Mouse (Mus musculus): ENCODE results near the gene Clcn7.
"Not testable (repeated sequence)": the region's sequence is repeated elsewhere in the genome, so short reads cannot be mapped to it uniquely, and the experiment has no call there.

The Clcn7 gene

DNA sequence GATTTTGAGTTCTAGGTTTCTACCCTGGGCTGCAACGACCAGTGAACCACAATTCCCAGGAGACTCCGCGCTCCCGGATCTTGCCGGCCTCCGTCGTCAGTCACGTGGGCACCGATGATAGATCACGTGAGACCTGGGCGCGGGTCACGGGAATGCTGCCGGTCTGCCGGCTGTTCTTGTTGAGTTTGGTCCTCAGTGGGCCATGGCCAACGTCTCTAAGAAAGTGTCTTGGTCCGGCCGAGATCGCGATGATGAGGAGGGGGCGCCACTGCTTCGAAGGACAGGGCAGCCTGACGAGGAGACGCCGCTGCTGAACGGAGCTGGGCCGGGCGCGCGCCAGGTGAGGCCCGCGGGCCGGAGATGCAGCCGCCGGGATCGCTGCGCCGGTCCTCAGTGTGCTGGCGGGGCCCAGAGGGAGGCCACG, at the start of gene Clcn7:
Gene Clcn7 (plus strand): TSS at position 117 of the 424 bp plus-strand sequence.
- DNase-seq (ENCODE audit: low read depth), result peak; percentile 79

DNA sequence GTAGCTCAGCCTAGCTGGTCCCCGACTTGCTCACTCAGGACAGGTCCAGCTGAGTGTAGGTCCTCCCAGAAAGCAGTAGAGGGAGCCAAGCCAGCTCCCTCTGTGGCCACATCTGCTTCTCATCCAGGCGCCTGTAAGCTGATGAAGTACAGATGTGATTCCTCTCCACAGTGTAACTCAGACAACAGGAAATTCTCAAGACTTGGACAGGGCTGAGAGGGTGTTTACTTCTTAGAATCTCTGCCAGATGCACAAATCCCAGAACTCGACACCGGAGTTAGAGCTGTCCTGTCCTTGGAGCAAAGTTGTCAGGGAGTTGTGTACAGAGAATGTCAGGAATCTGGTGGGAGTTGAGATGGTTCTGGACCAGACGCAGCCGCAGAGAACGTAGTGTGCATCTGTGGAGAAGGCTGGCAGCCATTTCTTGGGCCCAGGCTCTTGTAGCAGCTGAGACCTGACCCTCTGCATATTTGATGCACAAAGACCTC, 49.7 kb upstream of the Clcn7 start, which contains the start of gene Tmem204:
Gene Tmem204 (minus strand): TSS at position 148 of the 488 bp plus-strand sequence.
- no peak for DNase-seq (ENCODE audit: low read depth)

DNA sequence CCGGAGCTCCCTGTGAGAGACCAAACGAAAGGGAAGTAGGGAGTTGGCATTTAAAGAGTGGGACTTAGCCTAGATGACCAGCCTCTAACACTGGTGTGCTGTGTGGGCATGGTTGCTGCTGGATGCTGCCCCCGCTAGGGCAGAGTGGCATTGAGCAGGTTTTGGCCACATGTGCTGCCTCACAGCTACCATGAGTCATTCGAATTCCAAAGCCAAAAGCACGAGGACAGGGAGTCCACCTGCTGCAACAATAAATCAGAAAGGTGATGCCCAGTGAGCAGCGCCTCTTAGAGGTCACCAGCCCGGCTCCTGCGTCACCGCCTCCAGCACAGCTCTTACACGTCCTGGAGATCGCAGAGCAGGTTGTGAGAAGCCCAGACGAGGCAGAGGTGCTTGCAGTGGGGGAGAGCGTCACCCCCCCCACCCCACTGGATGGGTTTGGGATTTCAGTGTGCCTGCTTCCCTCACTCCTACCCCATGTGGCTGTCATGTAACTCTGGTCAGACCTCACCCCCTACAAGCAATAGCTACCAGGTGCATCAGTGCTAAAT, 48.3 kb upstream of the Clcn7 start:
- DNase-seq (ENCODE audit: low read depth), result no peak

DNA sequence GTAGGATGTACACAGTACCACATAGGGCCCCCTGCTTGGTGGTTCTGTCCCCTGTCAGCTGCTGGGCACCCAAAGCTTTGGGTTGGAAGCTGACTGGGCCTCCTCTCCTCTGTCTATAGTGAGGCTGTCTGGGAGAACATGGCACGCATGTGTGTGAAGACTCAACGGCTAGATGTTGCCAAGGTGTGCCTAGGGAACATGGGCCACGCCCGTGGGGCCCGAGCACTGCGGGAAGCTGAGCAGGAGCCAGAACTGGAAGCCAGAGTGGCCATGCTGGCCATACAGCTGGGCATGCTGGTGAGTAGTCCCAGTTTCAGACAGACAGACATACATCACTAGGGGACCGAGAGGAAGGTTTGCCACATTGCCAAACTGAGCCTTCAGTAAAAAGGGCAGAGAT, 46.5 kb upstream of the Clcn7 start:
- DNase-seq (ENCODE audit: low read depth), result no peak

DNA sequence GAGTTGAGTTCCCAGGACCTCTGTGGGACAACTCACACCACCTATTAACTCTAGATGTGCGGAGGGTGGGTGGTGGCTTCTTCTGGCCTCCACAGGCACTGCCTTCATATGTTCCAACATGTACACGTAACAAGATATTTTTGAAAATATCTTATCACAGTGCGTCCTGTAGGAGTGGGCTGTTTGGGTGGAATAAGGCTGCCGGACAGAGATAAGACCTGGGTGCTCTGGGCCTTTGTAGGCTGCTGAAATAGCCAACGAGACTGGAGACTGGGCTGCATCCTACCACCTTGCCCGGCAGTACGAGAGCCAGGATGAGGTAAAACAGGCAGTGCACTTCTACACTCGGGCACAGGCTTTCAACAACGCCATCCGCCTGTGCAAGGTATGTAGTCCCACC, 44.0 kb upstream of the Clcn7 start:
- no peak for DNase-seq (ENCODE audit: low read depth)

DNA sequence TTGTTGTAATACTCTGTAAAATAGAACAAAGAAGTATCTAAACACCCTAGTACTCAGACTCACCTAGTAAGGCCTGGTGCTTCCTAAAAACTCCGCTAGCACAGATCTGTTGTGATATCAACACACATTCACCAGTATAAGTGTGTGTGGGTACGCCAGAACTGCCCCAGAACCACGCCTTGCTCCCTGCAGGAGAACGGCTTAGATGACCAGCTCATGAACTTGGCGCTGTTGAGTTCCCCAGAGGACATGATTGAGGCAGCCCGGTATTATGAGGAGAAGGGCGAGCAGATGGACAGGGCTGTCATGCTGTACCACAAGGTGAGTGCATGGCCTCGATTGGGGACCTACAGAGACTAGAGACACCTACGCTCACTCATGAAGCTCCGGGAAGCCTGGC, 42.7 kb upstream of the Clcn7 start:
- DNase-seq (ENCODE audit: low read depth), result no peak

DNA sequence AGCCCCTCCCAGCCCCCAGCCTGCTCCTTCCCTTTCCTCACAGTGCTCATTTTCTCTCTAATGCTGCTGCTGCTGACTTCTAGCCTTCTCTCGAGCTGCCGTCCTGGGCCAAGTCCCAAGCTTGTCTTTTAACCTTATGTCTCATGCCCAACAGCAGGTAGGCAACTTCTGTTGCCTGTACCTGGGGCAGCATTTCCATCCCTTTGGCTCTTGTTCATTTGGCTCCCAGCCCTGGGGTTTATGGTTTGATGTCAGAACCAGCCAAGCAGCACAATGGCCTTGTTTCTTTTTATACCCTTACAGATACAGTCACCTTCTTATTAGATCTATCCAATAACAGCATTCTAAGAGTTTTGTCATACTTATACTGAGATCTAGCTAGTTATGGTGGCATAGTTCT, 37.0 kb upstream of the Clcn7 start:
- DNase-seq (ENCODE audit: low read depth), result no peak

DNA sequence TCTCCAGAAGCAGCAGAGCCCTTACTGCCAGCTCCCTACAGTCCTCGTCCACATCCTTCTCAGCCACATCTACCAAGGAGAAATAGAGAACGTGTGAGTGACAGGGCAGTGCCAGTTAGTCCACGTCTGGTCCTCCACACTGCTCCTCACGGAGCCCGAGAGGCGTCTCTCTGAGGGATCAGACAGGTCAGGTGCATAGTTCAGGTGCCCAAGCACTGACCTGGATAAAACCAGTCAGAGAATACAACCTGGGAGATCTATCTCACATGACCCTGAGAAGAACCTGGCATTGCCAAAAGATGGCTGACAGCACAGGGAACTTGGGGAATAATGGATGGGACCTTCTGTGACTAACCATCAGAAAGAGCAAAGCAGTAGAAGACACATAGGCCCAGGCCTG, 33.1 kb upstream of the Clcn7 start:
- DNase-seq (ENCODE audit: low read depth), result no peak

DNA sequence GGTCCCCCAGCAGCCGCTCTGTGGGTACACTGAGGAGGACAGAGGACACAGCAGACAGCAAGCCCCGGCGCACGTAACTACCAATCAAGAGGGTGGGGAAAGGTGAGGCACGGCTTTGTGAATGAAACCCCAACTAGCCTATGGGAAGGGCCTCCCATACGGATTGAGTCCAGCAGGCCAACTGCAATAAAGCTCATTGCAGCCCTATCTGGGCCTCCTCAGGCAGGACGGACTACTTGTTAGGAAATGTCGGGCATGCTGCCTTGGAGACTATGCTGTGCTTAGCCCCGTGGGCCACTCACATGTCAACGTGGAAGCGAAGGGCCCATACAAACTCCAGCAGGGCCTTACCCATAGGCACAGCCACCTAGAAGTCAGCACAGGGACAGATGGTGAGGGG, 31.9 kb upstream of the Clcn7 start:
- DNase-seq (ENCODE audit: low read depth), result no peak

DNA sequence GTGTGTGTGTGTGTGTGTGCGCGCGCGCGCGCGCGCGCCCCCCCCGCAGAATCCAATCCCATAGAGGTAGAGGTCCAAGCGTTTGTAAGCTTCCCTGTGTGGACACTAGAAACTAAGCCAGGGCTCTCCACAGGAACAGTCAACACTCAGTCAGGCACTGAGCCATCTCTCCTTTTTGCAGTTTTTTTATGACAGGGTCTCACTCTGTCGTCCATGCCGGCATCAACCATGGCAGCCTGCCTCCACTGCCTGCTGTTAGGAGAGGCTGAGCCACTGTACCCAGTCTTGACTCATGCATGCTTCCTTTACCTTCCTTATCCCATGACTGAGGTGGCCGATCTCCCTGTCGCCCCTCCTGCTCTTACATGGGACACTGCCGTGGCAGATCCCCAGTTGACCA, 25.4 kb upstream of the Clcn7 start:
- DNase-seq (ENCODE audit: low read depth), result no peak

DNA sequence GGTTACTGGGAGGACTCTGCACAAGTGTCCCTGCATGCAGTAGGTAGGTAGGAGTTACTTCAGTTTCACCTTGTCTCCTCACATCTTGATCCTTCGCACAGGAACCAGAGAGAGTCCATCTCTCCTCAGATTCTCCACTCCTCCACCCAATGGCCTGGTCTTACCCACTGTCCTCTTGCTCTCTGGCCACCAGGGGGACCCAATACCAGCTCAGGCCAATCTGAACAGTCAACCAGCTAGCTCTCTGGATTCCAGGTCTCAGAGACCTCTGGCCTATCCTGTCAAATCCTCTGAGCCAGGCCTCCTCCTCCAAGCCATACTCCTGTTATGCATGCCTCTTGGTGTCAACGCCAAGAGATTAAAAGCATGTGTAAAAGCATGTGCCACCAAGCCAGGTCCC, 23.6 kb upstream of the Clcn7 start:
- peak; percentile 33 for DNase-seq (ENCODE audit: low read depth)

DNA sequence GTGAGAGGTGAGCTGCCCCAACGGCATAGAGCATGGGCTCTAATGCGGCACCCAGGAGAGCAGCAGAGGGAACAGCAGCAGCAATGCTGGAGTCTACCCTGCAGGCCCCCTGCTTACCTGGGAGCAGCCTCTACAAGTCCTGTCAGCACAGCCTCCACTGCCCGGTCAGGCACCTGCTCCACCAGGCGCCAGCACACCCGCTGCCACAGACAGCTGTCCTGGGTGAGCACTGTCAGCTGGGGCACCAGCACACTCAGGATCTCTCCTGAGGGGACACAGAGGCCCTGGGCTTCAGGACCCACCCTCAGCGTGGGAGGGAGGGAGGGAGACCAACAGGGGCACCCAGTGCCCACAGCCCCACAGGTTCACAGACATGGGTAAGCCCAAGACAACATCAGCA, 22.6 kb upstream of the Clcn7 start:
- DNase-seq (ENCODE audit: low read depth), result no peak

DNA sequence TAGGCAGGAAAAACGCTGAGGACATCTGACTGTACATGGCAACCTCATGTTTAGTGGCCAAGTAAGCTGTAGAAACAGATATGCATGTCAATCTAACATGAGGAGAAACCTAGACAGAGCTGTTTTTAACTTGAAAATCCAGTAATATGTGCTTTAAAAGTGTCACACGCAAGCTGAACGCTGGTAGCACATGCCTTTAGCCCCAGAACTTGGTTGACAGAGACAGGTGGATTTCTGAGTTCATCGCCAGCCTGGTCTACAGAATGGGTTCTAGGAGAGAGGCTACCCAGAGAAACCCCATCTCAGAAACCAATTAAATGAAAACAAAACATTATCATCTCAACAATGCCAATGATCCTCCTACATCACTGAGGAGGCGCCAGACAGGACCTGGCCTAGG, 22.0 kb upstream of the Clcn7 start:
- no peak for DNase-seq (ENCODE audit: low read depth)

DNA sequence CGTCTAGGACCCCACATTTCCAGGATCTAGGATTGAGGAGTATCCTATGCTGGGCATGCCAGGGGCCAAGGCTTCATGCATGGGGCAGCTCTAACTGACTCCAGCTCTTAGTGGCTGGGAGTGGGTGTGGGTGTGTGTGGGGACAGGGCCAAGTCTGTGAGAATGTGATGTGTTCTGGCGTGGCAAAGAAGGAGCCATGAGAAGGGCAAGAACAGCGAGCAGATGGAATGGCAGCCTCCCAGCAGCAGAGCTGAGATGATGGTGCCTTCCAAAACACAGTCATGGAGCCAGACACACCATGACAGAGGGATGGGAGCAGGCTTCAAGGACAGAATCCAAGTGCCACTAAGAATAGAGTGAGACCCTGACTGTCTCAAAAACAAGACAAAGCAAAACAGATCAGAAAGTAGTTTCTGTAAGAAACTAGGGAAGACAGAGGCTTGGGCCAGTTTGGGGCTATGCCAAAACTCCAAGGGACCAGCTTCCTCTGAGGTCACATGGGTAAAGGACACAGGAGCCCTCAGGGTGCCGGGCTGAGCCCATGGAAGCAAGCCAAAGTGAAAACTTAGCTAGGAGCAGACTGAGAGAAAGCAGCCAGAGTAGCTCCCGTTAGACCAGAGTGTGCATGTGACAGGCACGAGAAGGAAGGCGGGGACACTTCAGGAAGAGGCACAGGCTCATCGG, 21.3 kb upstream of the Clcn7 start:
- DNase-seq (ENCODE audit: low read depth), result no peak

DNA sequence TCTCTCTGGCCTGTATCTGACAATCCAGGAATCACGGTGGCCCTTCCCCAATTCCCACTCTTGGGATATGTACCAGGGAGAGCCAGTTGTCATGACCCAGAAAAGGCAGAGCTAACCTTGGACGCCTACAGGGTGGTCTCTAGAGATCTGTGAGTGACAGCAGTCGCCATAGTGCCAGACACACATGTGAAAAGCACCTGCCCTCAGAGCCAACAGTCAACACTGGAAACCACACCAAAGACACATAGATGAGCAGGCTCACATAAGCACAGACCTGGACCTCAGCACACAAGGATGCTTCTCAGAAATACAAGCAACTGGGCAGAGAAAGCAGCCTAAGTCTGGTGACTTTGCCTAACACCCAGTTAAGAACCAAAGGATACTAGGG, 20.8 kb upstream of the Clcn7 start:
- no peak for DNase-seq (ENCODE audit: low read depth)

DNA sequence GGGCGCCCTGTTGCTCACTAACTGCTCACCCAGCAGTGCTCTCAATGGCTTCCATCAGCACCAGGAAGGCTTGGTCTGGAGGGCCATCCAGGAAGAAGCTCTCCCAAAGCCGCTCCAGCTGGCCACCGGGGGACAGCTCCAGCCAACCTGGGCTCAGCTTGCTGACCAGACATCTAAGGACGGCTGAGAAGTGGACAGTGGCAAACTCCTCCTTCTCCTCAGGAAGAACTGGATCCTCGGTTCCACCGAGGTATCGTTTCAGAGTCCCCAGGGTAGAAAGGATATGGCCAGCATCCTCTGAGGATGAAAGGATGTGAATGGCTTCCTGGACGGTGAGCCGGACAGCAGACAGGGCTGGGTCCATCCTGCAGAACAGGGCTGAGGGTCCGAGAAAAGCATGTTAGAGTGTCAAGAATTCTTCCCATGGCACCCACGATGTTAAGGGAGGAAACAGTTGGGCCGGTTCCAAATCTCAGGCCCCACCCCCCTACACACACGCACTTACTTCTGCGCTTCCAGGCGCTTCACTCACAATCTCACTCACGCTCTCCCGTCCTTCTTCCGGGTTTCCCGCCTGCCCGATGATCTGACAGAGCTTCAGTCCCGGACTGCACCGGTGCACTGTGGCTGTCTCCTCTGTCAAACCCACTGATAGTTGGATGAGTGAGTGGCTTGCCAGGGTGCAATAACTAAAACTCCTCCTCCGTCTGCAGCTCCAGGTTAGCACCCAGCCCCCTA, 18.1 kb upstream of the Clcn7 start:
- DNase-seq (ENCODE audit: low read depth), result no peak

DNA sequence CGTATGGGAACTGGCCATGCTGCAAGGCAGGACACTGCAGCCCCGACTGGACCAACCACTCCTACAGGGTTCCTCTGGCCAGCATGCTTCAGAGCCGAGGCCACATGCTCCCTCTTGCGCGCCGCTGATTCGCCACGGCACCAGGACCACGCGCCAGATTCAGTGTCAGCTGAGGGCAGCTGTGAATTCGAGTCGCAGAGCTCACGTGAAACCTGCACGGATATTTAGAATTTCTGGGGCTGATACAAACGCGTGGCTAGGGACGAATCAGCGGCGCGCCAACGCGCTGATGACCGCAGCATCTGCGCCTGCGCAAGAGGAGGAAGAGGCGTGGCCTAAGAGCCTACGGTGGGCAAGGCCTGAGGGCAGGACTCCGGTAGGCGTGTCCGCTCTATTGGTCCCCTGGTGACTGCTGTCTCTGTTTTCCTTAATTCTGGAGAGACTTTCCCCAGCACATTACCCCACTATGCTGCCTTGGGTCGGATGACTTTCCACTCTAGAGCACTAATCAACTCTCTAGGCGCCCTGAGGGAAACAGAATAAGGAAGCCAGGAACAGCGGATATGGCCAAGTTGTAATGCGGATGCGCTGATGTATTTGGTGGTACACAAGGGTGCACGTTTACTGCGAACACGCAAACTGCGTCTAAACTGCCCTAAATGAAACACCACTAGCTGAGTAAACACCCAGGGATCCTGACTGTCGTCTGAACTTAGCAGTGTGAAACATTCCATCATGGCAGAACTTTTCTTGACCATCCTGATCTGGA, 17.3 kb upstream of the Clcn7 start, which contains the start of gene Telo2:
Gene Telo2 (minus strand): TSS at position 304 of the 769 bp plus-strand sequence.
- peak; percentile 94 for DNase-seq (ENCODE audit: low read depth)

DNA sequence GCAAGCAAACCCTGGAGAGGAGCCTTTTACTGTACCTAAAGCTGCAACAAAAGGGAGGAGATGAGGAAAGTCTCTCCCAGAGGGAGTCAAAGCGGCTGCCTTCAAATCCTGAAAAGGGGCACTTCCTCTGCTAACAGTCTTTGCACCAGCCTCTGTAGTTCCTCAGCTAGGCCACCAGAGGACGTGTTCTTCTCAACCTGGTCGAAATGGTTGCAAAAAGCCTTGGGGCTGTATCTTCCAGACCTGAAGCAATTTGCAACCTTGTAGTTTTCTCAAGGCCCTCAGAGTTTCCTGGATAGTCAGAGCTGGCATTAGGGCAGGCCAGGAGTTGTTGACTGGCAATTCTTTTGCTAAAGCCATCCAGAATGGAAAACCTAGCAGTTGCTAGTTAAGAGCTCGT, 15.9 kb upstream of the Clcn7 start:
- peak; percentile 51 for DNase-seq (ENCODE audit: low read depth)

DNA sequence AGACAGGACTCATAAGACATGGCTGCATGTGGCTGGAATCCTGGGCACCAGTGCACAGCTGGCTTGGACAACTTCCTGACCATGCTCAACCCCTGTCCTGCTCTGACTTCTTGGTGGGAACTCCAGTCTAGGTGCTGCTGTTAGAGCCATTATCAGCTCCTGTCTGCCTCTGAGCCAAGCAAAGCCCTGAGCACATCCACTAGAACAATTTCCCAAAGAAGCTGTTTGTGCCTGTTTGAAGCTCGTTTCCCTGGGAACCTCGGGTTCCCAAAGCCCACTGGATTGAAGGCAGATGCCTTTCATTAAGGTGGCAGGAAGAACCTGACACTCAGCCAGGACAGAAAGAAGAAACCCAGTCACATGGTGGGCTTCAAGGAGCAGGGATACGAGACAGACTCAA, 12.8 kb upstream of the Clcn7 start, which contains the start of gene Ptx4:
Gene Ptx4 (plus strand): TSS at position 355 of the 400 bp plus-strand sequence.
- DNase-seq (ENCODE audit: low read depth), result no peak

DNA sequence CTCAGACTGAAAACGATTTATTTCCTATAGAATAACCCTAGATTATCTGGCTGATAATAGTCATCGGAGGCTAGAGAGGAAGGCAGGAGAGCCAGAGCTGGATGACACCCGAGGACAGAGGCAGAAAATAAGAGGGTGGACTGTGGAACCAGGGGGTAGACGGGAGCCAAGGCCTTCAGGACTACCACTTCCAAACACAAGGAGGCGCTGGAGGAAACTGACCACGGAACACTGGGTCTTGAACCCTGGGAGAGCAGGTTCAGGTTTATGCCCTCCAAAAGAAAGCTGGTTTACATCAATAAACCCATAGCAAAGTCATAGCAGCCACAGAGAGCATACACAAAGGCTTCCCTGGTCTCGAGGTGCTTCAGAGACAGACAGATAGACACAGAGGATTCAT, 9.2 kb upstream of the Clcn7 start:
- peak; percentile 66 for DNase-seq (ENCODE audit: low read depth)

DNA sequence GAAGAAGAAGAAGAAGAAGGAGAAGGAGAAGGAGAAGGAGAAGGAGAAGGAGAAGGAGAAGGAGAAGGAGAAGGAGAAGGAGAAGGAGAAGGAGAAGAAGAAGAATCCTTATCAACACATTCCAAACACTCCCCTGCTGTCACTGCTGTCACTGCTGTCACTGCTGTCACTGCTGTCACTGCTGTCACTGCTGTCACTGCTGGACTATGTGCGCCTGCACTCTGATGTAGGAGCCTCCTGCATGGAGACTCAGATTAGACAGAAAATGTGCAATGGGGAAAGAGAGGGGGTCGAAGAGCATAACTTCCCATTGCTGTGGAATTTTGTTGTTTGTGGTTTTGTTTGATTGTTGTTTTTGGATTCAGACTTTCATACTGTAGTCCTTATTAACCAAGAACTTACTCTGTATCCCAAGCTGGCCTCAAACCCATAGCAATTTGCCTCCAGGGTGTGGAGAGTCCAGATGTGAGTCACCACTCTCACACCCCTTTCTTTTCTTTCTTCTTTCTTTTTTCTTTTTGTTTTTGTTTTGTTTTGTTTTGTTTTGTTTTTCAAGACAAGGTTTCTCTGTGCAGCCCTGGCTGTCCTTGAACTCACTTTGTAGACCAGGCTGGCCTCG, 7.6 kb upstream of the Clcn7 start:
- not testable (repeated sequence) for DNase-seq (ENCODE audit: low read depth)

DNA sequence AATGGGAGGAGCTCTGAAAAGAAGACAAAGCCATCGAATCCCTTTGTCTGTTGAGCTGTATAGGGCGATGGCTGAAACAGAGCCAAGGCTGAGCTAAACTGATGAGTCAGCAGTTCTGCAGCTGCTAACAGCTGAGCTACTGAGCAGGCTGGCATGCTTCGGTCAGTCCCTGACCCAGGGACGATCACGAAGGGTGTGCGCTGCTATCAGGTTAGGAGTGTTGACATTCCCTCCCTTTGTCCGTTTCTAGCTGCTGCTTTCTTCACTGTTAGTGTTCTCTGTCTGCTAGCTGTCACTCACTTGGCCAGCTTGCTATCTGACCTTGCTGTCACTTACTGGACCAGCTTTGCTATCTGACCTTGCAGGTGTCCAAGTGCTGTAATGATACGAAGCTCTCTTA, 6.1 kb upstream of the Clcn7 start:
- DNase-seq (ENCODE audit: low read depth), result no peak

All from naive thymus-derived CD4-positive, alpha-beta T cell, adult 2 months (primary cell).